Mouse (Mus musculus) fat pad, adult 2 months (tissue): ENCODE measurements around the gene Slc15a2.

ENCODE experiments used
- DNase-seq: peaks from one replicate; pipeline ENCODE4 v3.0.0-alpha.2; 2011; ENCODE audit warnings: low read depth, low spot score; ENCODE audit errors: extremely low read depth

Gene Slc15a2

GRCm38 (mm10) chr16:36770191-36770771 is 14.5 kb downstream of the Slc15a2 start:
- no peak for DNase-seq

DNA sequence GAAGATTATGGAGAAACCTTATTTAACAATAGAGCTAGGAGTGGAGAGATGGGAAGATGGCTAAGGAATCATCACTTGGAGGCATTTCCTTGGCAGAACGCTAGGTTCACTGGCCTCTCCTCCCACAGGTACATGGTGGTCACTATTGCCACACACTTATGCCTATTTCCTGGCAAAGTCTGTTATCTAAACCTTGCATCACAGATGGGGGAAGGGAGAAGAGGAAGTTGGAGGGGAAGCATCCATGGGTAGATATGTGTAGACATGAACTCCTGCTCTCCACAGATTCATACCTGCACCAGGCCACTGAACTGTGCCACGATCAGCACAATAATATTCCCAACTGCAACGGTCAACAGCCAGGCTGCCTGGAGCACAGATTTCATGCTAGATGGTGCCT is 32.8 kb downstream of the Slc15a2 start:
- DNase-seq, result no peak

DNA sequence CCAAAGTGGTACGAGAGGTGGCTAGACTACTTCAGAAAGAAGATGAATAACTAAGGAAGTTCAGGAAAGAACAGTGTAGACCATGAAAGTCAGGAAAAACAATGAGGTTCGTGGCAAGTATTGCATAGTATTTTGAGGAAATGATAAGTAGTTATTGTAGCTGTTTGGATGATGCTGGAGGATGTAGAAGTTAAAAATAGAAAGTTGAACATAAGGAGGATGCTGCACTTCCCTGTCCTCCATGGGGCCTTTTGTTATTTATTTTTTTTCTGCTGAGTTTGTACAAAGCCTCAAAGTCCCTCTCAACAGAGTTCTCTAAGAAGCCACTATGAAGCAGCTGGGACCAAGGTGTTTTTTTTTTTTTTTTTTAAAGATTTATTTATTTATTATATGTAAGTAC is 37.0 kb downstream of the Slc15a2 start:
- DNase-seq, result no peak

DNA sequence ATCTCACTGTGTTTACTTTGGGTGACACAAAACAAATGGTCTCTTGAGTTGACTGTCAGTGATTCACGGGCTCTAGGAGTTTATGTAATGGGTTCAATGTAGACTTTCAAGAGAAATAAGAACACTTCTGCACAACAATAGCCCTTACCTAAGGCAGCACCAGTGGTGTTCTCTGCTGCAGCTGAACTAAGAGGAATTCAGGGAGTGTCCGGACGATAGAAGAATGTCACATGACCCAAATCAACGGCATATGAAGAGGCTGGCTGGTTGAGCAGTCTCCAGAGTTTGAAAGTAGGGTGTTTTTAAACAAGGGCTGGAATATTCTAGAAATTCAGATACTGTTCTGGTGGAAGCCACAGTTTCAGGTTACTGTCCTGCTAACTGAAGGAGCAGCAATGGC is 37.7 kb downstream of the Slc15a2 start:
- no peak for DNase-seq

- DNase-seq, result no peak
Observed at GRCm38 (mm10) chr16:36743580-36743979, 41.2 kb downstream of the Slc15a2 start.

DNA sequence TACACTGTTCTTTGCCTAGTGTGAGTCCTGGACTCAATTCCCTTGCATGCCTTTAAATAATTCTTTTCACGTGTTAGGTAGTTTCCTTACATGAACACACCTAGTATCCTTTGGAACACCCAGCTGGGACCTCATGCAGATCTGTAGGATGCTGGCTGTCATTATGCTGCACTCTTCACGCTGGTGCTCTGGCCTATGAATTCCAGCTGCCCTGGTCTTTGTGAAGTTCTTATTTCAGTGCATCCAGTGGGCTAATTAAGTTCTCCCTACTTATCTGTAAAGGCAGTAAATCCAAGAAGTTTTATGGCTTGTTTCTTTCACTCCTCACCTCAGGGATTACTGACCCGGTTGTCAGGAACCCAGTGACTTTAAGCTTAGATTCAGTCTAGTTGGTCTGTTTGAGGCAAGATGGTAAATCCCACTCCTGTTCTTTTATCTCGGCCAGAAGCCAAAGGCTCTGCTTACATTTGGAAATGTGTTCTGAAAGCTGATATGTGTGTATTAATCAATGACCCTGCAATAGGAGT is 45.3 kb downstream of the Slc15a2 start:
- no peak for DNase-seq

- no peak for DNase-seq
Observed at GRCm38 (mm10) chr16:36735421-36735820, 49.3 kb downstream of the Slc15a2 start.

DNA sequence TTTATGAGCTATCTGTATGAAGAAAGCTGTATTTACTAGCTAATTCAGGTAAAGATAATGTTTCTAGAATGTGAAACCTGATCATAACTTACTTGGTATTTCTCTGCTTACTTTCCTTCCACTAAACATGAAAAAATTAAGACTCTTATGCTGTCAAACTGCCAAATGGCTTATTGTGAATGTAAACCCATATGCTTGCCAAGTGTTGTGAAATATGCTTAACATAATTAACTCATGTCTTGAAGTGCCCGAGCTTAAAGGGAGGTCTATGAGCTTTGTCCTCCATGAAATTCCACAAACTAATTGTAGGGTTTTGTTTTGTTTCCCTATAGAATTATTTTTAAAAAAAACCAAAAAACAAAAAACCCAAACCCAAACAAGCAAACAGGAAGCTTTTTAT is 50.9 kb downstream of the Slc15a2 start:
- DNase-seq, result peak; percentile 33

DNA sequence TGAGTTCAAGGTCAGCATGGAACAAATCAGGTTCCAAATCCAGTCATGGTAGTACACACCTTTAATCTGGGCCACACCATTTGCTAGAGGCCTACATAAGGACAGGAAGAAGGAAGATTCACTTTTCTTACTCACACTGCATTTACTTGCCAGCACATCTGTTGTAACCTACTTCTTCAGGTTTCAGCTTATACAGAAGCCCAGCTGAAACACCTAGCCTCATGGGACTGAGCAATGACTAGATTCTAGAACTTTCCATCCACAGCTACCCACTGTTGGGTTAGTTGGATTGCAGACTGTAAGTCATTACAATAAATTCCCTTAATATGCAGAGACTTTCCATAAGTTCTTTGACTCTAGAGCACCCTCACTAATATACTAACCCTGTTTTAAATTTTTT is 52.2 kb downstream of the Slc15a2 start:
- DNase-seq, result no peak

- no peak for DNase-seq
Observed at GRCm38 (mm10) chr16:36728959-36729358, 55.8 kb downstream of the Slc15a2 start.

DNA sequence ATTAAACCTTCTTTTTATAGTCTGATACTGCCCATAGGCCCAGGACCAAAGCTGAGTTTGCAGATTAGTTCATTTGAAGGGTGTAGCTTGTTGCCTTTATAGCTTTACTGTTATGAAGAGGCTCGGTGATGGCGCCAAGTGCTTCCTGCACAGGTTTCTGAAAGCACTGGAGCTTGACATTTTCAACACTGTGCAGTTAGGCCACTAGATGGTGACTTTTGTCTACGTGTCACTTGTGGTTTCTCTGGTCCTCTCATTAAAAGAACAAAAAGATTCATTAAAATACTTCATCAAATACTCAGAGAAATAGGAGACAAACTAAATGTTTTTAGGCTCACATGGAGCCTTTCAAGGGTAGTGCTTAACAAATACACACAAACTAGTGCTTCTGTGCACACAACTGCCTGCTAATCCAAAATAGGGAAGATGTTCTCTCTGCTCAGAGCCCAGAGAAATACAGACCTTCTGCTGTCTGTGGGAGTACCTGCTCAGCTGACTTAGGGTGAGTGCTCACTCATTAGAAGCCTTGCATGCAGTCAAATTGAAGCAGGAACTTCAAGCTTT is 60.8 kb downstream of the Slc15a2 start:
- no peak for DNase-seq

DNA sequence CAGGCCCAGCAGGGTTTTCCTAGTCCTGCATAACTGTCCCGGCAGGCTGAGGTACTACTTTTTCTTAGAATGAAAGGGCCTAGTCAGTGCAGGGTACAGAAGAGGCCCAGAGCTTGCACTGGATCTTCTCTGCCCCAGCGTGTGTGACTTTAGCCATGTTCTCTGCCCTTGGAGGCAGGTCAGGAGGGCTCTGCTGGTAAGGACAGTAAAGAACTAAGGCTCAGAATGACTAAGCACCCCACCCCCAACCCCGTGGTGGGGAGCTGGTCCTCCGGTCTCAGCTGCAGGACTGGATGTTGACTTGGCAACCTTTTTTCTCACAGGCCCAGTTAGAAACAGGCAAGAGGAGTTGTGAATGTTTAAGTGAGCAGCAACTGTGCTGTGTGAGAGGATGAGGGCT is 62.0 kb downstream of the Slc15a2 start:
- DNase-seq, result no peak

GRCm38 (mm10) chr16:36720194-36721055 is 64.3 kb downstream of the Slc15a2 start:
- no peak for DNase-seq

GRCm38 (mm10) chr16:36718637-36719036 is 66.1 kb downstream of the Slc15a2 start:
- DNase-seq, result no peak

DNA sequence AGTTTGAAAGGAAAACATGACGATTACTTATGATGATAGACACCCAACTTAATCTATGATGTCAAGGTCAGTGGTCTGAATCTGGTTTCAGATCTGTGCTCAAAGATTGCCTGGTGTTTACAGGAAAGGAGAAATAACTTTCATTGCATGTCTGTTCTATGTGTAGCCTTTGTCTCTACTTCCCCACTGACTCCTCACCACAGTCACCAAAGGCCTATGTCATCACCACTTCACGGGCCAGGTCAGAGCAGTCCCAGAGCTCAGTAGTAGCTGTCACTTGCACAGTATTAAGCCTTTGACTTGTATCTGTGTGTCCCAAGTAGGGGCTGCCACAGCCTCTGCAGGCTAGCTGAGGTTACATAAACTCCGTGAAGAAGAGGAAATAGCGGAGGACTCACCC is 67.3 kb downstream of the Slc15a2 start:
- DNase-seq, result no peak

DNA sequence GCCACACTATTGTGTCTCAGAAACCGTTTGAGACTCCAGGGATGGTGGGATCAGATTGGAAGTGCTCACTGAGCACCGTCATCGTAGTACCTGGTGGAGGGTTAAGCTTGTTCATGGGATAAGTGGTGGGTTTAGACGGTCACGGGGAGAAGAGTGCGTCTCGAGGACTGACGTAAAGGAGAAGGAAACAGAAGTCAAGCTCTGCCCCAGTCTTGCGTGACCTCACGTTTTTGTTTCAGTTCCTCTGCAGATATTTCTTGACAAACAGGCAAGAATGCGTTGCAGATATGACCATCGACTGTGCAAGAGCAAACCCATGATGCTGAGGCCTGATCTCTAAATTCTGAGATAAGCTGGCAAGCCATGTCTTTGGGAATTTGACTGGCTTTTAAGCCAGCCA is 73.0 kb downstream of the Slc15a2 start:
- DNase-seq, result no peak

DNA sequence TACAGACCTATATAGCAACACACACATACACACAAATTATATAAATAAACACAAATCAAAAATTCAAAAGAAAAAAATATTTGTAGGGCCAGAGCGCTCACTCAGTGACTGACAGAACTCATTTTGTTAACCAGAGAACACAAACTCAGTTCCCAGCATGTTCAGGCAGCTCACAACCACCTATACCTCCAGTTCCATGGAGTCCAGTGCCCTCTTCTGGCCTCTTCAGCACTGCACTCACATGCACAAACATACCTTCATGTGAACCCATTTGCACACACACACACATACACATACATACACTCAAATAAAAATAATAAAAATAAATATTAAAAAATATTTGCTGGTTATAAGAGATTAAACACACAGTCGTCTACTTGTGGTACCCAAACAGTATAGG is 74.0 kb downstream of the Slc15a2 start:
- DNase-seq, result no peak

GRCm38 (mm10) chr16:36709405-36709804 is 75.4 kb downstream of the Slc15a2 start:
- DNase-seq, result no peak

DNA sequence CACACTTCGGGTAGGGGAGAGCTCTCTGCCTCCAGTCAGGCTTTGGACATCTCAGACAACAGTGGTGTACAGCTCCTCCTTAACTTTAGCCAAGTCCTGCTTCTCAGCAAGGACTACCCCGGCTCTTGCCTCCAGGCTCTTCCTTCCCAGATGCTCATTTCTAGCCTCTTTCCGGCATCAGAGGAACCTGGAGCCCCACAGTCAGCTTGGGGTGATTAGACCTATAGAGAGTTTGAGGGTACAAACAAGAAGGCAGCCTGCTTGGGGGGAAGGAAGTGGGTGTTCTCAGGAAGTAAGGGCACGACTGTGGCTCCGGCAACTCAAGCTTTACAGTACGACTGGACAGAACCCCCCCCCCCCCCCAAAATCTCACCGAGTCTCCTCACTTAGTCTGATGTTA is 76.0 kb downstream of the Slc15a2 start:
- no peak for DNase-seq

GRCm38 (mm10) chr16:36707702-36708423 is 76.9 kb downstream of the Slc15a2 start:
- DNase-seq, result no peak

DNA sequence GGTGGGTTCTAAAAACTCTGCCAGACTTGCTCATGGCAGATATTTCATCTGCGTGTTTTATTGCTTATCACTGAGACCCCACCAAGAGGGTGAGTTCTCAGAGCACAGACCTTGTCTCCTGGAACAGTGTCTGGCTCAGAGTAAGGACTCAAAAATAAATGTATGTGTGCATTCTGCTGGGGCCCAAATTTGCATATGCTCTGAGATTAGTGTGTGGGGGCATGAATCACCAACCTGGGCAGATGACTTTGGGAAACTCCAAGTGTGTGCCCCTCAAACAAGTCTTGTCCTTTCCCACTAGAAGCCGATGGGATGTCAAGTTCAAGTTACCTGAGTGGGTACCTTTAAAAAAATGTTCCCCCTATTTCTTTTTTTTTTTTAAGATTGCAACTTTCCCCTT is 84.3 kb downstream of the Slc15a2 start:
- no peak for DNase-seq
